Comparison of ENCODE assay signal across 12 mouse cellular contexts in the genomic region with DNA sequence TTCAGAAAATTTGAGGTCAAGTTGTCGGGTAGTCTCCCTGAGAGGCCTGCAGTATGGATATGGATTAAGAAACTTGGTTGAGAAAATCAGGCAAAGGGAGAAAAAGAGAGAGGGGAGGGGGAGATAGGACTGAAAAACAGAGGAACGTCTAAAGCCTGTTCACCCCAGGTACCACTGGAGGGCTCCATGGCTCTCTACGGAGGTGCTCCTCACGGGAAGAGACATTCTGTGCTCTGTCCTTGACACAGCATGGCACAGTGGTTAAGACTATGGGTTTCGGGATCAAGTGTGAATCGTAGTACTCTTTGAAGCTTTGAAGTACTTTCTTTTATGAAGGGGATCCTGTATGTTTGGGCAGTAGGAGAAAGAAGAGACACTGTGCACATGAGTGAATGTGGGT. TPM values are rescaled to one million over a fixed set of nuclear protein-coding genes. Genes with fewer than 3 reads are reported as not detected.
DNase-seq lines count a peak whose midpoint lies in the region; ATAC-seq and TF ChIP-seq lines count a peak whose summit lies in the region.
"Had no signal": no experiment of that assay in that cellular context is flagged by ENCODE, and none has a peak within 500 bp of the region (broad histone marks: within the 10 kb centered on the region; RNA-seq: fewer than 3 reads in every experiment).

No protein-coding gene starts in this region.

- H3K36me3 ChIP-seq in lung, embryonic 14.5 days (ENCODE audit: insufficient read depth): no peaks in the 10 kb centered on the region
- H3K36me3 ChIP-seq: embryonic facial prominence, embryonic 15.5 days; heart, embryonic 12.5 days had no signal

- peak; percentile 25; the same call in 1 of the 2 replicates for TF ChIP-seq CTCF in gastrocnemius, adult 2 months (IDR thresholded peaks at IDR 0.05)
- peak; percentile 51 for TF ChIP-seq CTCF in lung, embryonic 14.5 days (IDR thresholded peaks at IDR 0.05; ENCODE audit: low read depth)

- 0 out of 2 replicates have a peak, but pooled peaks cover 3% of the 10 kb centered on the region for H3K27me3 ChIP-seq in lung, embryonic 14.5 days (ENCODE audit: insufficient read depth, low read length)

- no peak overlapping the region for H3K27ac ChIP-seq in gastrocnemius, adult 2 months
- H3K27ac ChIP-seq in lung, embryonic 14.5 days (ENCODE audit: low read depth): no peak overlapping the region
- H3K27ac ChIP-seq: embryonic facial prominence, embryonic 15.5 days; macrophage had no signal

- H3K4me3 ChIP-seq in gastrocnemius, adult 2 months: no peak overlapping the region
- no peak overlapping the region for H3K4me3 ChIP-seq in lung, embryonic 14.5 days (ENCODE audit: low read depth, low read length)
- H3K4me3 ChIP-seq: embryonic facial prominence, embryonic 15.5 days; heart, embryonic 12.5 days had no signal

- ATAC-seq in lung, embryonic 14.5 days (ENCODE audit: insufficient read depth): no peak

- intact Hi-C loops in gastrocnemius, adult 2 months (cut with DNase I): loop anchor here (10.0 kb wide), 1 partner anchor 127 kb away; no protein-coding TSS in a partner anchor
- intact Hi-C loops in gastrocnemius, postnatal 36 days (cut with DNase I): no loop called here

- no peak overlapping the region for H3K4me2 ChIP-seq in lung, embryonic 14.5 days
- H3K4me2 ChIP-seq: embryonic facial prominence, embryonic 15.5 days; heart, embryonic 12.5 days had no signal

- no peak overlapping the region for H3K9ac ChIP-seq in lung, embryonic 14.5 days
- H3K9ac ChIP-seq: embryonic facial prominence, embryonic 15.5 days; heart, embryonic 12.5 days had no signal

- H3K9me3 ChIP-seq in lung, embryonic 14.5 days (ENCODE audit: low read depth, low read length): no peaks in the 10 kb centered on the region
- H3K9me3 ChIP-seq: embryonic facial prominence, embryonic 15.5 days; heart, embryonic 12.5 days had no signal

- DNase-seq in gastrocnemius, adult 2 months: no peak
- DNase-seq in gastrocnemius, postnatal 10 days: no peak
- DNase-seq in lung, embryonic 14.5 days: peak; percentile 41
- no peak for DNase-seq in lung, postnatal 36 days
- peak; percentile 47 to 70 for DNase-seq in cerebellum, postnatal 25 days
- DNase-seq in retina, embryonic 14.5 days (ENCODE audit: low spot score): peak; percentile 64
- no peak for DNase-seq in testis, postnatal 10 days (ENCODE audit: low spot score)
- no peak for DNase-seq in gastrocnemius, postnatal 36 days
- DNase-seq: B cell, adult 2 months had no signal

- 30% methylated on average over 6 of the region's 6 CpGs for WGBS in lung, embryonic 14.5 days

- H3K4me1 ChIP-seq in lung, embryonic 14.5 days (ENCODE audit: insufficient read depth): no peaks in the 10 kb centered on the region

RNA-seq across cellular contexts. Expression of gene Nrcam, which starts 1.2 kb away (rescaled TPM):
- under 1 TPM; 0.11 to 0.41 TPM for total RNA-seq in gastrocnemius, adult 2 months (2021)
- total RNA-seq in gastrocnemius, postnatal 10 days (2021): 1 to 10 TPM; 3.6 to 4.7 TPM
- 19.8 and 20.6 TPM in 2 replicates for polyA plus RNA-seq in lung, embryonic 14.5 days (2014; fragmentation: Nextera tagmentation; extraction: Ambion mirVana)
- total RNA-seq in gastrocnemius, postnatal 36 days (2021): under 1 TPM; 0.18 to 0.94 TPM

Comparison
In these comparisons a context has a peak if more than half of its experiments do, and no peak if none do; other contexts are left out.
1. DNase-seq: peak in lung, embryonic 14.5 days (single experiment), cerebellum, postnatal 25 days (2 of 2) and retina, embryonic 14.5 days (single experiment); none in gastrocnemius, adult 2 months (single experiment), gastrocnemius, postnatal 10 days (single experiment), lung, postnatal 36 days (single experiment), testis, postnatal 10 days (single experiment) and gastrocnemius, postnatal 36 days (0 of 2).